Mouse (Mus musculus) right cerebral cortex, postnatal 14 days (tissue): ENCODE measurements around the gene Etv4.

Experiments
- DNase-seq: peaks from one replicate; pipeline ENCODE4 v3.0.0; 2022

The Etv4 gene

GRCm38 (mm10) chr11:101785143-101785851, at the start of gene Etv4:
TSS of gene Etv4 (minus strand) at chr11:101785371.
- peak; percentile 89 for DNase-seq

GRCm38 (mm10) chr11:101832001-101832400, 46.8 kb upstream of the Etv4 start:
- DNase-seq, result peak; percentile 49

GRCm38 (mm10) chr11:101830616-101831015, 45.4 kb upstream of the Etv4 start:
- no peak for DNase-seq

- DNase-seq, result no peak
Measured at GRCm38 (mm10) chr11:101830112-101830511, 44.9 kb upstream of the Etv4 start.

GRCm38 (mm10) chr11:101828718-101829117, 43.5 kb upstream of the Etv4 start:
- no peak for DNase-seq

- DNase-seq, result no peak
Measured at GRCm38 (mm10) chr11:101823210-101823609, 38.0 kb upstream of the Etv4 start.

GRCm38 (mm10) chr11:101820899-101821298, 35.7 kb upstream of the Etv4 start:
- no peak for DNase-seq

GRCm38 (mm10) chr11:101819853-101820252, 34.7 kb upstream of the Etv4 start:
- DNase-seq, result no peak

GRCm38 (mm10) chr11:101815103-101816085, 30.2 kb upstream of the Etv4 start:
- no peak for DNase-seq

- peak; percentile 86 for DNase-seq
Measured at GRCm38 (mm10) chr11:101814375-101815102, 29.4 kb upstream of the Etv4 start.

- peak; percentile 82 for DNase-seq
Measured at GRCm38 (mm10) chr11:101813259-101813658, 28.1 kb upstream of the Etv4 start.

GRCm38 (mm10) chr11:101809060-101809828, 24.1 kb upstream of the Etv4 start:
- DNase-seq, result no peak

- no peak for DNase-seq
Measured at GRCm38 (mm10) chr11:101807266-101807665, 22.1 kb upstream of the Etv4 start.

- no peak for DNase-seq
Measured at GRCm38 (mm10) chr11:101806741-101807140, 21.6 kb upstream of the Etv4 start.

- no peak for DNase-seq
Measured at GRCm38 (mm10) chr11:101805113-101805704, 20.0 kb upstream of the Etv4 start.

- DNase-seq, result no peak
Measured at GRCm38 (mm10) chr11:101801386-101801785, 16.2 kb upstream of the Etv4 start.

- no peak for DNase-seq
Measured at GRCm38 (mm10) chr11:101798083-101798482, 12.9 kb upstream of the Etv4 start.

- DNase-seq, result no peak
Measured at GRCm38 (mm10) chr11:101797355-101797754, 12.2 kb upstream of the Etv4 start.

- no peak for DNase-seq
Measured at GRCm38 (mm10) chr11:101790811-101791526, 5.8 kb upstream of the Etv4 start.

- DNase-seq, result no peak
Measured at GRCm38 (mm10) chr11:101787432-101787831, 2.3 kb upstream of the Etv4 start.

GRCm38 (mm10) chr11:101786651-101787050, 1.5 kb upstream of the Etv4 start:
- no peak for DNase-seq
